Mouse (Mus musculus): ENCODE data around the gene Actr8. TPM values are rescaled to one million over a fixed set of nuclear protein-coding genes. Genes with fewer than 3 reads are reported as not detected.

Actr8 gene
- polyA plus RNA-seq, 1 experiment from 2014 or later = 63.4 TPM

DNA sequence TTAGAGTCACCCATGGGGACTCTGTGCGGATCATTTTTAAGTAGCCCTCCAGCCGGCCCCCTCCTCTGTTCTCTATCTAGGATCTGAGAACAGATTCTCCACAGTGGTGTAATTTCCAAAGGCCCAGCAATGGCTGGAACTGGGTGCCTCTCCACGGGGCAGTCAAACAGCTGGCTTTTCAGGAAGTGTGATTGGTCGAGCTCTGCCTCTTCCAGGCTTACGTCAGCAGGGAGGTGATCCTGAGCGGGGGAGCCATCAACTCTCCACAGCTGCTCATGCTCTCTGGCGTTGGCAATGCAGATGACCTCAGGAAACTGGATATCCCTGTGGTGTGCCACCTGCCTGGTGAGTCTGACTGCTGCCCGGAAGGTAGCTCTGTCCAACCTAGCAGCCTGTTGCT lies 55.3 kb downstream of the Actr8 start:
- no peak for DNase-seq (ENCODE audit: low read depth, low spot score)
- no peak for TF ChIP-seq CTCF (IDR thresholded peaks at IDR 0.05)

DNA sequence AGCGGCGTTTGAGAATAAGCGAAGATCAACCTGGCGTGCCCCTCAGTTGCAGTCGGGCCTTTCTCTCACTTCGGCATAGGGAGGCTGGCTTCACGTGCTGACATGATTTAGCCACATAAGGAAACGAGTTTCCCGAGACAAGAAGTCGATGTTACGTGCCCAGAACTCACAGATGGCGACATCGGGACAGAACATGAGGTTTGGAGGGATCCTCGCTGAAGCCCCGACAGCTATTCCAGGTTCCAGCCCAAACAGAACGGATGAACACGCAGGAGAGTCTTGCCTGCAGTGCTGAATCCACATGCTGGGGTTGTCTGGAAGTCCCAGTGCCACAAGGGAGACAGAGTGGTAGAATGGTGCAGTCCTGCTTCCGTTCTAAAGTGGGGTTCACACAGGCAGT lies 60.3 kb downstream of the Actr8 start:
- TF ChIP-seq CTCF (IDR thresholded peaks at IDR 0.05) = no peak
- ChIA-PET POLR2A (no interaction called here), CTCF (no interaction called here)
- H3K27me3 ChIP-seq = no peaks in the 10 kb centered on the region
- in situ Hi-C loops (cut with MboI; ENCODE audit: low pct_unique_long_range_greater_than_20kb) = no loop called here
- DNase-seq (ENCODE audit: low read depth, low spot score) = no peak
- no peak for ATAC-seq

More for the DNA sequence above, 55.3 kb downstream of the Actr8 start:
- H3K27me3 ChIP-seq = no peaks in the 10 kb centered on the region
- ATAC-seq = no peak
- POLR2A ChIA-PET = no interaction called here
- CTCF ChIA-PET = interaction anchor here (1.2 kb wide), 1 partner anchor 13 kb away, joined by 3 read pairs; no protein-coding TSS in a partner anchor
- in situ Hi-C loops (cut with MboI; ENCODE audit: low pct_unique_long_range_greater_than_20kb) = no loop called here

GRCm38 (mm10) chr14:30039413-30039812 lies 61.3 kb downstream of the Actr8 start:
- ATAC-seq (no peak), DNase-seq (ENCODE audit: low read depth, low spot score) (no peak)
- ChIA-PET POLR2A (interaction anchor here (0.9 kb wide), 1 partner anchor 210 kb away, joined by 3 read pairs; no protein-coding TSS in a partner anchor), CTCF (interaction anchor here (1.1 kb wide), 1 partner anchor 12 kb away, joined by 3 read pairs; no protein-coding TSS in a partner anchor)
- in situ Hi-C loops (cut with MboI; ENCODE audit: low pct_unique_long_range_greater_than_20kb) = no loop called here
- TF ChIP-seq CTCF (IDR thresholded peaks at IDR 0.05) = no peak
- H3K27me3 ChIP-seq = no peaks in the 10 kb centered on the region

DNA sequence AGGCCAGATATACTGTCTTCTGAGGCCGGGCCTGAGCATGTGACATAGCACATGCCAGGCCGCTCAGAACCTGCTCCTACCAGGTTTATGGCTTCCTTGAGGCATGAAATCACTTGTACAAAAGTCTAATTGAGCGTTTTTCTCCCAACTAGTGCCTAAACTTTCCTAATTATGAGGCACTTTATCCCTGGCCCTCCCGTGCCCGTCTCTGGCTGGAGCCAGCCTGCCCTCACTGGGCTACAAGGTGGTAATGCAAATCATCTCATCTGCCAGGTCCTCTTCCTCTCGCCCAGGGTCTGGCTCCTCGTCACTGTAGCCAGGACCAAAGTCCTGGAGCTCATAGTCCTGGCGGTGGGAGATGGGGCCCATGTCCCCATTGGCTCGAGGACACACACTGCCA lies 63.7 kb downstream of the Actr8 start:
- in situ Hi-C loops (cut with MboI; ENCODE audit: low pct_unique_long_range_greater_than_20kb) = no loop called here
- DNase-seq (ENCODE audit: low read depth, low spot score) (no peak), ATAC-seq (no peak)
- ChIA-PET POLR2A (no interaction called here), CTCF (no interaction called here)
- no peaks in the 10 kb centered on the region for H3K27me3 ChIP-seq
- TF ChIP-seq CTCF (IDR thresholded peaks at IDR 0.05) = no peak

DNA sequence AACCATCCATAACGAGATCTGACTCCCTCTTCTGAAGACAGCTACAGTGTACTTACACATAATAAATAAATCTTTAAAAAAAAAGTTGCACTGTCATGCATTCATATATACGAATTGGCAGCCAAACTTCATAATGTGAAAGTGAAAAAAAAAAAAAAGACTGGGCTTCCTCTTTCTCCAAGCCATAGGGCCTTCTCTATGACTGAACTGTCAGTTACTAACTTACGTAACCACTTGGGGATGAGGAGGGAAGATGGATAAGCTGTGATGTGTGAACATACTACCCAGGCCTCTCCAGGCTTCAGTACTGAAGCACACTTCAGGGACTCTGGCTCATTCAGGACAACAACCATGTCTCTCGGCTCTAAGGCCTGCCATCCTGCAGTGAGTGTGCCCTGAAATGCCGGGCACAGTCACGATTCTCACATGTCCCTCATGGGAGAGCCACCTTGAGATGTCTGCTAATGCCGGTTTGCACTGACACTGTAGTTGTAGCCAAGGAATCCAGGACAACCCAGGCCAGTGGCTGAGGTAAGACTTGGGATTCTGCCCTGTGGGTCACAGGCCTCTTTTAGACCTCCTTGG lies 65.3 kb downstream of the Actr8 start:
- ATAC-seq (no peak), DNase-seq (ENCODE audit: low read depth, low spot score) (no peak)
- no peak for TF ChIP-seq CTCF (IDR thresholded peaks at IDR 0.05)
- ChIA-PET CTCF (interaction anchor here (1.9 kb wide), 1 partner anchor 13 kb away, joined by 5 read pairs; no protein-coding TSS in a partner anchor), POLR2A (no interaction called here)
- H3K27me3 ChIP-seq = no peaks in the 10 kb centered on the region
- in situ Hi-C loops (cut with MboI; ENCODE audit: low pct_unique_long_range_greater_than_20kb) = no loop called here

DNA sequence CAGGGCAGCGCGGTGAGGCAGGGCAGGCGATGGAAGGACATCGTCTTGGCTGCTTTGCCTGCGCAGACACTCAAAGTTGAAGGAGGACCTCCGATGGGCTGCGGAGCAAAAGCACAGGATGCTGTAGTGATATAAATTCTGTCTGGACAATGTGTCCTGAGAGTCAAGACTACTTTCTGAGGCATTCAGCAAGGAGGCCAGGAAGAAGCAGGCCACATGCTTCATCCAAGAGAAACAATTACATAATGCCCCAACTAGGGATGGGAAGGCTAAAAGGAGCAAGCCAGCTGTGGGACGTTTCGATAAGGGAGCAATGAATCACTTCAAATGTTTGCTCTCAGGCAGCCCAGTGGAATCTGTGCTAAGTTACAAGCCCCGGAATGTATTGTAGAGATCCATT lies 67.1 kb downstream of the Actr8 start:
- DNase-seq (ENCODE audit: low read depth, low spot score) (no peak), ATAC-seq (no peak)
- H3K27me3 ChIP-seq = no peaks in the 10 kb centered on the region
- ChIA-PET POLR2A (no interaction called here), CTCF (no interaction called here)
- no peak for TF ChIP-seq CTCF (IDR thresholded peaks at IDR 0.05)
- in situ Hi-C loops (cut with MboI; ENCODE audit: low pct_unique_long_range_greater_than_20kb) = no loop called here

- in situ Hi-C loops (cut with MboI; ENCODE audit: low pct_unique_long_range_greater_than_20kb) = no loop called here
- POLR2A ChIA-PET = no interaction called here
- no peak for ATAC-seq
- no peaks in the 10 kb centered on the region for H3K27me3 ChIP-seq
- no peak for DNase-seq (ENCODE audit: low read depth, low spot score)
- TF ChIP-seq CTCF (IDR thresholded peaks at IDR 0.05) = no peak
- CTCF ChIA-PET = interaction anchor here (1.4 kb wide), 1 partner anchor 12 kb away, joined by 3 read pairs; no protein-coding TSS in a partner anchor
These were observed 67.6 kb downstream of the Actr8 start for GRCm38 (mm10) chr14:30045704-30046220.

GRCm38 (mm10) chr14:30046976-30047375 lies 68.8 kb downstream of the Actr8 start:
- CTCF ChIA-PET = interaction anchor here (1.4 kb wide), 1 partner anchor 13 kb away, joined by 3 read pairs; no protein-coding TSS in a partner anchor
- in situ Hi-C loops (cut with MboI; ENCODE audit: low pct_unique_long_range_greater_than_20kb) = no loop called here
- no peak for TF ChIP-seq CTCF (IDR thresholded peaks at IDR 0.05)

DNA sequence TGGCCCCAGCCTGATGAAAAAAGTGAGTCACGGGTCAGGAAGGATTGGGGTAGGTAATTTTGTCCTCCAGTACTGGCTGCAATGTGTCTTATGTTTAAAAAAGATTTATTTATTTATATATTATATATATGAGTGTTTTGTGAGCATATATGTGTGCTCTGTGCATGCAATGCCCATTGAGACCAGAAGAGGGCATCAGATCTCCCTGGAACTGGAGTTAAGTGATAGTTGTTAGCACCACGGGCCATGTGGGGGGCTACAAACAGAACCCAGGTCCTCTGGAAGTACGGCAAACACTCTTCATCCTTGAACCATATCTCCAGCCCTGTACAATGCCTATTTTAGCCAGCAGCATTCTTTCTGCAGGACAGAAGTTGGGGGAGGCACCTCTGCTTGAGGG lies 69.9 kb downstream of the Actr8 start:
- DNase-seq (ENCODE audit: low read depth, low spot score) (no peak), ATAC-seq (no peak)
- ChIA-PET POLR2A (no interaction called here), CTCF (no interaction called here)
- H3K27me3 ChIP-seq = no peaks in the 10 kb centered on the region
- in situ Hi-C loops (cut with MboI; ENCODE audit: low pct_unique_long_range_greater_than_20kb) = no loop called here
- no peak for TF ChIP-seq CTCF (IDR thresholded peaks at IDR 0.05)

More at GRCm38 (mm10) chr14:30046976-30047375, 68.8 kb downstream of the Actr8 start:
- DNase-seq (ENCODE audit: low read depth, low spot score) (no peak), ATAC-seq (no peak)
- H3K27me3 ChIP-seq = no peaks in the 10 kb centered on the region
- POLR2A ChIA-PET = no interaction called here

- ATAC-seq (no peak), DNase-seq (ENCODE audit: low read depth, low spot score) (no peak)
- in situ Hi-C loops (cut with MboI; ENCODE audit: low pct_unique_long_range_greater_than_20kb) = no loop called here
- ChIA-PET POLR2A (no interaction called here), CTCF (no interaction called here)
- no peaks in the 10 kb centered on the region for H3K27me3 ChIP-seq
- no peak for TF ChIP-seq CTCF (IDR thresholded peaks at IDR 0.05)
These were observed 72.1 kb downstream of the Actr8 start for GRCm38 (mm10) chr14:30050280-30050679.

DNA sequence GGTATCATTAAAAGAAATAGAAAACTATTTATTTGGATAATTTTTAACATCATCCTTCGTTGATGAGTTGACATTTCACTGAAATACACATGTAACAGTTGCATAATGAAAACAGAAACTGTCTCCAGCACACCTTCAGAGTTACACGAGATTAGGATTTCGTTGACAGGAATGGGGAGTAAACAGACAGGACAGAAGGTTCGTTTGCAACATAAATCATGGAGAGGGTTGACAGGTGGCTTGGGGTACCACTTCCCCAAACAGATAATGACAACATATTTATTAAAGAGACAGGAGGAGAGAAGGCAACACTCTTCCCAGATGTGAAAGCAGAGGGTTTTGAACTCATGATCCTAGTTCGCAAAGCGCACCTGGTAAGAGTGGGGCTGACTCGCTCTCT lies 76.8 kb downstream of the Actr8 start:
- CTCF ChIA-PET = interaction anchor here (1.2 kb wide), 1 partner anchor 405 kb away, joined by 3 read pairs; no protein-coding TSS in a partner anchor
- in situ Hi-C loops (cut with MboI; ENCODE audit: low pct_unique_long_range_greater_than_20kb) = no loop called here
- POLR2A ChIA-PET = no interaction called here

More for the DNA sequence above, 76.8 kb downstream of the Actr8 start:
- H3K27me3 ChIP-seq = no peaks in the 10 kb centered on the region
- ATAC-seq (no peak), DNase-seq (ENCODE audit: low read depth, low spot score) (no peak)
- TF ChIP-seq CTCF (IDR thresholded peaks at IDR 0.05) = no peak

Other genes with a start within 250 kb of the Actr8 start
- 190 TPM for gene Selenok, start 10.0 kb upstream of the Actr8 start, polyA plus RNA-seq (2021)
- 0.17 TPM for gene Il17rb, start 30.6 kb downstream of the Actr8 start, polyA plus RNA-seq (2021)
- 1.9 TPM for gene Chdh, start 30.7 kb downstream of the Actr8 start, polyA plus RNA-seq (2021)

Data from Patski (cell line).